ENCODE assay signal across 10 mouse cellular contexts in genomic region chr4:136638890-136639289, GRCm38 (mm10). TPM values are rescaled to one million over a fixed set of nuclear protein-coding genes. Genes with fewer than 3 reads are reported as not detected.
DNase-seq lines count a peak whose midpoint lies in the region; ATAC-seq and TF ChIP-seq lines count a peak whose summit lies in the region.
"Had no signal": no experiment of that assay in that cellular context is flagged by ENCODE, and none has a peak within 500 bp of the region (broad histone marks: within the 10 kb centered on the region; RNA-seq: fewer than 3 reads in every experiment).

No protein-coding gene starts in this region.

- peaks cover 23% of the 10 kb centered on the region for H3K27me3 ChIP-seq in kidney, embryonic 16.5 days (ENCODE audit: insufficient read depth, low read length)
- no peaks in the 10 kb centered on the region for H3K27me3 ChIP-seq in hindbrain, postnatal 0 days (ENCODE audit: insufficient read depth, low read length)
- peaks cover 3% of the 10 kb centered on the region; the same call in 1 of the 2 replicates for H3K27me3 ChIP-seq in neural tube, embryonic 14.5 days (ENCODE audit: control insufficient read depth, insufficient read depth, low read length)

- no peak for DNase-seq in kidney, adult 11 months
- DNase-seq in embryo, embryonic 9.5 days (ENCODE audit: extremely low spot score) = peak; percentile 68
- DNase-seq in hindbrain, postnatal 0 days (ENCODE audit: low spot score) = peak; percentile 71
- no peak for DNase-seq in ovary, postnatal 10 days (ENCODE audit: low spot score)
- no peak for DNase-seq in frontal cortex, adult 2 months (ENCODE audit: extremely low spot score in 1 of 2, low spot score in 1 of 2)
- DNase-seq in thymus, postnatal 4 days = no peak
- DNase-seq: cerebellum, adult 11-12 months had no signal

- ATAC-seq in kidney, embryonic 16.5 days (ENCODE audit: low FRiP score, low TSS enrichment) = 0 out of 2 replicates have a peak, but pooled peaks have one; percentile 55
- peak; percentile 36; the same call in 1 of the 2 replicates for ATAC-seq in hindbrain, postnatal 0 days
- ATAC-seq in neural tube, embryonic 14.5 days (ENCODE audit: low read depth) = no peak

- H3K27ac ChIP-seq in kidney, embryonic 16.5 days (ENCODE audit: low read length) = no peak overlapping the region
- H3K27ac ChIP-seq in hindbrain, postnatal 0 days = peak overlapping the region; percentile 60
- H3K27ac ChIP-seq in neural tube, embryonic 14.5 days (ENCODE audit: low read depth, low read length) = no peak overlapping the region

- H3K36me3 ChIP-seq in kidney, embryonic 16.5 days (ENCODE audit: insufficient read depth, low read length) = no peaks in the 10 kb centered on the region
- no peaks in the 10 kb centered on the region for H3K36me3 ChIP-seq in hindbrain, postnatal 0 days (ENCODE audit: insufficient read depth, low read length)
- H3K36me3 ChIP-seq in neural tube, embryonic 14.5 days (ENCODE audit: control insufficient read depth, insufficient read depth, low read length) = no peaks in the 10 kb centered on the region

- WGBS in kidney, embryonic 16.5 days = 9% methylated on average over 10 of the region's 10 CpGs
- 5% methylated on average over 10 of the region's 10 CpGs for WGBS in hindbrain, postnatal 0 days
- WGBS in neural tube, embryonic 14.5 days = 5% methylated on average over 10 of the region's 10 CpGs

- peaks cover 4% of the 10 kb centered on the region for H3K9me3 ChIP-seq in kidney, embryonic 16.5 days (ENCODE audit: low read length)
- no peaks in the 10 kb centered on the region for H3K9me3 ChIP-seq in hindbrain, postnatal 0 days (ENCODE audit: low read length)
- no peaks in the 10 kb centered on the region for H3K9me3 ChIP-seq in neural tube, embryonic 14.5 days (ENCODE audit: control insufficient read depth, low read length)

- H3K4me2 ChIP-seq in kidney, embryonic 16.5 days (replicated peaks; ENCODE audit: low read depth, low read length) = peak overlapping the region; percentile 42
- peak overlapping the region; percentile 44 for H3K4me2 ChIP-seq in hindbrain, postnatal 0 days (ENCODE audit: low read depth, low read length)
- peak overlapping the region; percentile 21; the same call in 1 of the 2 replicates for H3K4me2 ChIP-seq in neural tube, embryonic 14.5 days (ENCODE audit: low read depth, low read length)

- TF ChIP-seq CTCF in hindbrain, postnatal 0 days (IDR thresholded peaks at IDR 0.05; ENCODE audit: low read depth) = no peak

- peaks cover 13% of the 10 kb centered on the region for H3K4me1 ChIP-seq in kidney, embryonic 16.5 days (ENCODE audit: insufficient read depth, low read length)
- H3K4me1 ChIP-seq in hindbrain, postnatal 0 days (ENCODE audit: insufficient read depth, low read length) = peaks cover 6% of the 10 kb centered on the region
- 0 out of 2 replicates have a peak, but pooled peaks cover 3% of the 10 kb centered on the region for H3K4me1 ChIP-seq in neural tube, embryonic 14.5 days (ENCODE audit: control insufficient read depth, insufficient read depth, low read length)

- H3K9ac ChIP-seq in kidney, embryonic 16.5 days (replicated peaks; ENCODE audit: low read length) = 0 out of 2 replicates have a peak overlapping the region, but pooled peaks have one; percentile 1
- H3K9ac ChIP-seq in hindbrain, postnatal 0 days (replicated peaks; ENCODE audit: low read length) = no peak overlapping the region; the same call in 1 of the 2 replicates
- H3K9ac ChIP-seq in neural tube, embryonic 14.5 days (replicated peaks; ENCODE audit: low read depth, low read length) = no peak overlapping the region

- peak overlapping the region; percentile 23 for H3K4me3 ChIP-seq in kidney, embryonic 16.5 days (ENCODE audit: low read length)
- peak overlapping the region; percentile 16; the same call in 1 of the 2 replicates for H3K4me3 ChIP-seq in hindbrain, postnatal 0 days (ENCODE audit: low read length)
- no peak overlapping the region for H3K4me3 ChIP-seq in neural tube, embryonic 14.5 days (ENCODE audit: low read depth, low read length)

RNA-seq across cellular contexts. Expression of gene Lactbl1, which starts 16.5 kb away (rescaled TPM):
- not detected in 2 replicates for polyA plus RNA-seq in kidney, embryonic 16.5 days (2015; fragmentation: Nextera tagmentation; extraction: Ambion mirVana)
- total RNA-seq in hindbrain, postnatal 0 days (2014; rRNA removed) = 0.42 TPM in 1 of 2 replicates, not detected in the other
- 0.06 TPM in 2 replicates for polyA plus RNA-seq in hindbrain, postnatal 0 days (2015; fragmentation: Nextera tagmentation; extraction: Ambion mirVana)
- polyA plus RNA-seq in neural tube, embryonic 14.5 days (2014; fragmentation: Nextera tagmentation; extraction: Ambion mirVana) = 0.09 TPM in 1 of 2 replicates, not detected in the other
- polyA plus RNA-seq in frontal cortex, adult 2 months (2012; rRNA removed) = 0.08 and 0.12 TPM in 2 replicates
- total RNA-seq: megakaryocyte, adult 5-6 weeks had no signal

RNA-seq across cellular contexts. Expression of gene Tex46, which starts 28.7 kb away (rescaled TPM):
- not detected in 2 replicates for polyA plus RNA-seq in kidney, embryonic 16.5 days (2015; fragmentation: Nextera tagmentation; extraction: Ambion mirVana)
- not detected in 2 replicates for total RNA-seq in hindbrain, postnatal 0 days (2014; rRNA removed)
- polyA plus RNA-seq in hindbrain, postnatal 0 days (2015; fragmentation: Nextera tagmentation; extraction: Ambion mirVana) = not detected in 2 replicates
- polyA plus RNA-seq in neural tube, embryonic 14.5 days (2014; fragmentation: Nextera tagmentation; extraction: Ambion mirVana) = not detected in 2 replicates
- not detected in 2 replicates for polyA plus RNA-seq in frontal cortex, adult 2 months (2012; rRNA removed)
- total RNA-seq: megakaryocyte, adult 5-6 weeks had no signal

RNA-seq across cellular contexts. Expression of gene Kdm1a, which starts 36.4 kb away (rescaled TPM):
- polyA plus RNA-seq in kidney, embryonic 16.5 days (2015; fragmentation: Nextera tagmentation; extraction: Ambion mirVana) = 25.7 and 30.5 TPM in 2 replicates
- 121 and 123 TPM in 2 replicates for total RNA-seq in hindbrain, postnatal 0 days (2014; rRNA removed)
- polyA plus RNA-seq in hindbrain, postnatal 0 days (2015; fragmentation: Nextera tagmentation; extraction: Ambion mirVana) = 41.2 and 44.8 TPM in 2 replicates
- polyA plus RNA-seq in neural tube, embryonic 14.5 days (2014; fragmentation: Nextera tagmentation; extraction: Ambion mirVana) = 83.6 and 91.2 TPM in 2 replicates
- polyA plus RNA-seq in frontal cortex, adult 2 months (2012; rRNA removed) = 69.2 and 76.0 TPM in 2 replicates

Comparison
In these comparisons a context has a peak if more than half of its experiments do, and no peak if none do; other contexts are left out.
1. DNase-seq: peak in embryo, embryonic 9.5 days (single experiment) and hindbrain, postnatal 0 days (single experiment); none in kidney, adult 11 months (single experiment), ovary, postnatal 10 days (single experiment), frontal cortex, adult 2 months (0 of 2) and thymus, postnatal 4 days (single experiment).
2. Peak in every context shown above with its lines, with median percentiles within 50 percentile points of each other: H3K4me2 ChIP-seq.